Mouse (Mus musculus) limb, embryonic 13.5 days (tissue): ENCODE results near the gene Lrrc23. TPM values are rescaled to one million over a fixed set of nuclear protein-coding genes. Genes with fewer than 3 reads are reported as not detected.

Experiments
- ATAC-seq: fragments of 200-750 bp; cut with Nextera tagmentation; 2 replicates; pipeline ENCODE4 v1.8.0; 2017; ENCODE audit warnings: low read depth, moderate number of reproducible peaks, moderate TSS enrichment; ENCODE audit not compliant: low FRiP score
- H3K27ac ChIP-seq: fragments of 300-500 bp; sonication (generic); 2 replicates; pipeline ENCODE4 v1.5.1; 2015; ENCODE audit warnings: inconsistent platforms, mild to moderate bottlenecking, moderate library complexity
- H3K27me3 ChIP-seq: fragments of 300-500 bp; sonication (generic); 2 replicates; pipeline ENCODE4 v1.6.1; 2015; ENCODE audit warnings: mild to moderate bottlenecking, inconsistent platforms
- H3K36me3 ChIP-seq: fragments of 300-500 bp; sonication (generic); 2 replicates; pipeline ENCODE4 v1.6.1; 2015; ENCODE audit warnings: inconsistent platforms, mild to moderate bottlenecking, moderate library complexity
- H3K4me1 ChIP-seq: fragments of 300-500 bp; sonication (generic); 2 replicates; pipeline ENCODE4 v1.6.1; 2015; ENCODE audit warnings: inconsistent platforms
- H3K4me2 ChIP-seq: fragments of 300-500 bp; sonication (generic); replicated peaks from 2 replicates; pipeline ENCODE4 v1.6.1; 2015; ENCODE audit warnings: inconsistent platforms, mild to moderate bottlenecking, moderate library complexity
- H3K4me3 ChIP-seq: fragments of 300-500 bp; sonication (generic); 2 replicates; pipeline ENCODE4 v1.5.1; 2015; ENCODE audit warnings: moderate library complexity, mild to moderate bottlenecking, inconsistent platforms
- H3K9ac ChIP-seq: fragments of 300-500 bp; sonication (generic); 2 replicates; pipeline ENCODE4 v1.6.1; 2015; ENCODE audit warnings: mild to moderate bottlenecking, inconsistent platforms
- H3K9me3 ChIP-seq: fragments of 300-500 bp; sonication (generic); 2 replicates; pipeline ENCODE4 v1.6.1; 2016; ENCODE audit warnings: inconsistent platforms
- WGBS: fragments of 180-500 bp; shearing (Covaris S2); methylation state at CpG from one replicate; pipeline ENCODE4 v1.1.7; 2015; 5-methylcytosine and 5-hydroxymethylcytosine counted together
- polyA plus RNA-seq: library from polyadenylated mRNA; unstranded; fragments of >200 nt; fragmentation: Nextera tagmentation; extraction: Ambion mirVana; gene quantifications from 2 replicates; pipeline ENCODE4 v1.2.1, GENCODE M21; 2015

Gene Lrrc23
- polyA plus RNA-seq, 1 experiment from 2014 or later: 0.59 TPM

- Histone ChIP-seq H3K4me1 (peaks cover 30% of the 10 kb centered on the region), H3K9ac (no peak overlapping the region), H3K36me3 (peaks cover 11% of the 10 kb centered on the region; the same call in 1 of the 2 replicates), H3K27ac (no peak overlapping the region), H3K4me3 (no peak overlapping the region), H3K4me2 (no peak overlapping the region), H3K9me3 (no peaks in the 10 kb centered on the region), H3K27me3 (no peaks in the 10 kb centered on the region)
- no peak for ATAC-seq
- WGBS: 93% methylated on average over 11 of the region's 11 CpGs
Observed at GRCm38 (mm10) chr6:124737040-124737439, 42.5 kb downstream of the Lrrc23 start.

- Histone ChIP-seq H3K4me2 (no peak overlapping the region), H3K9ac (no peak overlapping the region), H3K36me3 (peaks cover 8% of the 10 kb centered on the region; the same call in 1 of the 2 replicates), H3K27ac (no peak overlapping the region), H3K27me3 (no peaks in the 10 kb centered on the region), H3K9me3 (no peaks in the 10 kb centered on the region), H3K4me1 (peaks cover 16% of the 10 kb centered on the region), H3K4me3 (no peak overlapping the region)
- no peak for ATAC-seq
- 88% methylated on average over 3 of the region's 3 CpGs for WGBS
Observed at GRCm38 (mm10) chr6:124734417-124734816, 45.1 kb downstream of the Lrrc23 start.

GRCm38 (mm10) chr6:124732476-124733370 lies 46.8 kb downstream of the Lrrc23 start:
- Histone ChIP-seq H3K4me1 (peaks cover 6% of the 10 kb centered on the region), H3K27me3 (no peaks in the 10 kb centered on the region), H3K9me3 (no peaks in the 10 kb centered on the region), H3K9ac (peak overlapping the region; percentile 5; the same call in 1 of the 2 replicates), H3K36me3 (no peaks in the 10 kb centered on the region), H3K4me2 (no peak overlapping the region), H3K27ac (no peak overlapping the region), H3K4me3 (no peak overlapping the region)
- ATAC-seq: no peak
- WGBS: 55% methylated on average over 19 of the region's 19 CpGs

- Histone ChIP-seq H3K4me1 (peaks cover 6% of the 10 kb centered on the region), H3K36me3 (no peaks in the 10 kb centered on the region), H3K27ac (no peak overlapping the region), H3K27me3 (no peaks in the 10 kb centered on the region), H3K4me3 (no peak overlapping the region), H3K9me3 (no peaks in the 10 kb centered on the region), H3K4me2 (no peak overlapping the region), H3K9ac (no peak overlapping the region)
- WGBS: 80% methylated on average over 7 of the region's 7 CpGs
- no peak for ATAC-seq
Observed at GRCm38 (mm10) chr6:124731038-124731437, 48.5 kb downstream of the Lrrc23 start.

GRCm38 (mm10) chr6:124729850-124730705 lies 49.4 kb downstream of the Lrrc23 start:
- H3K27ac ChIP-seq: no peak overlapping the region
- H3K27me3 ChIP-seq: no peaks in the 10 kb centered on the region
- H3K36me3 ChIP-seq: no peaks in the 10 kb centered on the region
- WGBS: 81% methylated on average over 8 of the region's 8 CpGs
- no peak overlapping the region for H3K9ac ChIP-seq
- no peak for ATAC-seq
- H3K4me2 ChIP-seq: no peak overlapping the region
- no peaks in the 10 kb centered on the region for H3K9me3 ChIP-seq
- no peak overlapping the region for H3K4me3 ChIP-seq
- H3K4me1 ChIP-seq: peaks cover 6% of the 10 kb centered on the region

- no peaks in the 10 kb centered on the region for H3K9me3 ChIP-seq
- no peak for ATAC-seq
Observed at GRCm38 (mm10) chr6:124728621-124729020, 50.9 kb downstream of the Lrrc23 start.

GRCm38 (mm10) chr6:124724472-124724871 lies 55.1 kb downstream of the Lrrc23 start:
- Histone ChIP-seq H3K4me2 (no peak overlapping the region), H3K9me3 (no peaks in the 10 kb centered on the region), H3K4me1 (no peaks in the 10 kb centered on the region), H3K36me3 (no peaks in the 10 kb centered on the region), H3K4me3 (no peak overlapping the region), H3K9ac (no peak overlapping the region), H3K27me3 (no peaks in the 10 kb centered on the region), H3K27ac (no peak overlapping the region)
- WGBS: 87% methylated on average over 10 of the region's 10 CpGs
- ATAC-seq: no peak

More at GRCm38 (mm10) chr6:124728621-124729020, 50.9 kb downstream of the Lrrc23 start:
- Histone ChIP-seq H3K4me1 (peaks cover 6% of the 10 kb centered on the region), H3K27me3 (no peaks in the 10 kb centered on the region), H3K4me2 (no peak overlapping the region), H3K9ac (no peak overlapping the region), H3K27ac (no peak overlapping the region), H3K36me3 (no peaks in the 10 kb centered on the region), H3K4me3 (no peak overlapping the region)
- WGBS: 84% methylated on average over 10 of the region's 10 CpGs

- Histone ChIP-seq H3K9me3 (no peaks in the 10 kb centered on the region), H3K9ac (no peak overlapping the region), H3K36me3 (no peaks in the 10 kb centered on the region), H3K4me2 (no peak overlapping the region), H3K27ac (no peak overlapping the region), H3K4me3 (no peak overlapping the region), H3K27me3 (no peaks in the 10 kb centered on the region), H3K4me1 (no peaks in the 10 kb centered on the region)
- WGBS: 73% methylated on average over 8 of the region's 8 CpGs
- ATAC-seq: no peak
Observed at GRCm38 (mm10) chr6:124723541-124723940, 56.0 kb downstream of the Lrrc23 start.

GRCm38 (mm10) chr6:124722876-124723473 lies 56.6 kb downstream of the Lrrc23 start:
- no peak for ATAC-seq
- no peaks in the 10 kb centered on the region for H3K4me1 ChIP-seq
- H3K9ac ChIP-seq: no peak overlapping the region
- no peak overlapping the region for H3K27ac ChIP-seq
- no peak overlapping the region for H3K4me2 ChIP-seq
- 86% methylated on average over 6 of the region's 6 CpGs for WGBS
- H3K27me3 ChIP-seq: no peaks in the 10 kb centered on the region
- 0 out of 2 replicates have a peak, but pooled peaks cover under 1% of the 10 kb centered on the region for H3K36me3 ChIP-seq
- no peaks in the 10 kb centered on the region for H3K9me3 ChIP-seq
- no peak overlapping the region for H3K4me3 ChIP-seq

GRCm38 (mm10) chr6:124720904-124721303 lies 58.6 kb downstream of the Lrrc23 start:
- no peak overlapping the region for H3K27ac ChIP-seq
- H3K9ac ChIP-seq: no peak overlapping the region
- H3K9me3 ChIP-seq: no peaks in the 10 kb centered on the region
- no peaks in the 10 kb centered on the region for H3K27me3 ChIP-seq
- peaks cover 21% of the 10 kb centered on the region for H3K36me3 ChIP-seq
- WGBS: 79% methylated on average over 11 of the region's 11 CpGs
- H3K4me3 ChIP-seq: no peak overlapping the region
- H3K4me1 ChIP-seq: no peaks in the 10 kb centered on the region
- ATAC-seq: no peak
- no peak overlapping the region for H3K4me2 ChIP-seq
